Mouse (Mus musculus) midbrain, postnatal 0 days (tissue): Measurements from ENCODE around the gene Cnppd1. TPM values are rescaled to one million over a fixed set of nuclear protein-coding genes. Genes with fewer than 3 reads are reported as not detected.

Experiments
- ATAC-seq: fragments of 200-750 bp; cut with Nextera tagmentation; 2 replicates; pipeline ENCODE4 v1.8.0; 2017; ENCODE audit warnings: moderate number of reproducible peaks, mild to moderate bottlenecking, moderate TSS enrichment, moderate library complexity; ENCODE audit not compliant: low FRiP score
- DNase-seq: peaks from one replicate; pipeline ENCODE4 v3.0.0-alpha.2; 2015; ENCODE audit warnings: low spot score
- H3K27ac ChIP-seq: fragments of 300-500 bp; sonication (generic); 2 replicates; pipeline ENCODE4 v1.5.1; 2014; ENCODE audit warnings: low read depth, mild to moderate bottlenecking, low read length, mixed read lengths
- H3K27me3 ChIP-seq: fragments of 300-500 bp; sonication (generic); 2 replicates; pipeline ENCODE4 v1.6.1; 2014; ENCODE audit warnings: low read length, control low read depth, mixed read lengths; ENCODE audit not compliant: insufficient read depth
- H3K36me3 ChIP-seq: fragments of 300-500 bp; sonication (generic); 2 replicates; pipeline ENCODE4 v1.6.1; 2014; ENCODE audit warnings: low read length, control low read depth, mixed read lengths; ENCODE audit not compliant: insufficient read depth
- H3K4me1 ChIP-seq: fragments of 300-500 bp; sonication (generic); 2 replicates; pipeline ENCODE4 v1.6.1; 2014; ENCODE audit warnings: mild to moderate bottlenecking, control low read depth, antibody characterized with exemption, low read length, mixed read lengths; ENCODE audit not compliant: insufficient read depth
- H3K4me2 ChIP-seq: fragments of 300-500 bp; sonication (generic); 2 replicates; pipeline ENCODE4 v1.6.1; 2014; ENCODE audit warnings: low read depth, mild to moderate bottlenecking, low read length, mixed read lengths; ENCODE audit not compliant: poor library complexity, severe bottlenecking
- H3K4me3 ChIP-seq: fragments of 300-500 bp; sonication (generic); 2 replicates; pipeline ENCODE4 v1.5.1; 2014; ENCODE audit warnings: low read depth, mild to moderate bottlenecking, low read length, moderate library complexity
- H3K9ac ChIP-seq: fragments of 300-500 bp; sonication (generic); replicated peaks from 2 replicates; pipeline ENCODE4 v1.6.1; 2014; ENCODE audit warnings: mild to moderate bottlenecking, low read length, moderate library complexity, mixed read lengths; ENCODE audit not compliant: poor library complexity, severe bottlenecking
- H3K9me3 ChIP-seq: fragments of 300-500 bp; sonication (generic); 2 replicates; pipeline ENCODE4 v1.6.1; 2016; ENCODE audit warnings: low read length, control low read depth
- CTCF ChIP-seq: IDR thresholded peaks from 2 replicates; pipeline ENCODE4 v1.5.1; 2016; ENCODE audit warnings: antibody characterized with exemption, mild to moderate bottlenecking
- WGBS: fragments of 180-500 bp; shearing (Covaris S2); extraction: QIAGEN DNeasy Blood & Tissue Kit; methylation state at CpG from one replicate; pipeline ENCODE4 v1.1.7; 2014; 5-methylcytosine and 5-hydroxymethylcytosine counted together
- polyA plus RNA-seq: library from polyadenylated mRNA; unstranded; fragments of >200 nt; fragmentation: Nextera tagmentation; extraction: Ambion mirVana; gene quantifications from 2 replicates; pipeline ENCODE4 v1.2.1, GENCODE M21; 2015
- total RNA-seq: library from RNA; depleted of rRNA; stranded (reverse); fragments of >200 nt; gene quantifications from 2 replicates; pipeline ENCODE4 v1.2.3, GENCODE M21; 2014

The Cnppd1 gene
- total and polyA plus RNA-seq, 2 experiments from 2014 or later, result 48.4 to 50.5 TPM

GRCm38 (mm10) chr1:75187126-75187525 is 44.6 kb upstream of the Cnppd1 start:
- H3K4me3 ChIP-seq, result no peak overlapping the region
- peaks cover 6% of the 10 kb centered on the region; the same call in 1 of the 2 replicates for H3K4me1 ChIP-seq
- ATAC-seq, result no peak
- no peak for DNase-seq
- H3K27ac ChIP-seq, result no peak overlapping the region
- no peaks in the 10 kb centered on the region for H3K9me3 ChIP-seq
- H3K4me2 ChIP-seq, result no peak overlapping the region
- no peaks in the 10 kb centered on the region for H3K27me3 ChIP-seq
- H3K36me3 ChIP-seq, result peaks cover 60% of the 10 kb centered on the region
- no peak overlapping the region for H3K9ac ChIP-seq
- no peak for TF ChIP-seq CTCF

- H3K4me2 ChIP-seq, result no peak overlapping the region
- H3K4me1 ChIP-seq, result no peaks in the 10 kb centered on the region
- H3K27me3 ChIP-seq, result no peaks in the 10 kb centered on the region
- DNase-seq (no peak), ATAC-seq (no peak)
- TF ChIP-seq CTCF, result no peak
- no peak overlapping the region for H3K9ac ChIP-seq
- 95% methylated on average over 11 of the region's 11 CpGs for WGBS
- H3K9me3 ChIP-seq, result no peaks in the 10 kb centered on the region
- no peak overlapping the region for H3K4me3 ChIP-seq
- no peak overlapping the region for H3K27ac ChIP-seq
- peaks cover 69% of the 10 kb centered on the region for H3K36me3 ChIP-seq
Observed at GRCm38 (mm10) chr1:75185495-75185894, 43.0 kb upstream of the Cnppd1 start.

- whole genome bisulfite sequencing, result 75% methylated on average over 4 of the region's 4 CpGs
- Histone ChIP-seq H3K36me3 (peaks cover 65% of the 10 kb centered on the region), H3K27me3 (no peaks in the 10 kb centered on the region), H3K4me2 (no peak overlapping the region), H3K4me3 (no peak overlapping the region), H3K27ac (no peak overlapping the region), H3K9me3 (no peaks in the 10 kb centered on the region), H3K4me1 (no peaks in the 10 kb centered on the region), H3K9ac (no peak overlapping the region)
- ATAC-seq (no peak), DNase-seq (no peak)
- peak; percentile 45 for TF ChIP-seq CTCF
Observed at GRCm38 (mm10) chr1:75182160-75182559, 39.6 kb upstream of the Cnppd1 start.

- WGBS, result 83% methylated on average over 4 of the region's 4 CpGs
- no peaks in the 10 kb centered on the region for H3K27me3 ChIP-seq
- no peak overlapping the region for H3K9ac ChIP-seq
- no peak overlapping the region for H3K4me2 ChIP-seq
- no peak for DNase-seq
- peaks cover 65% of the 10 kb centered on the region for H3K36me3 ChIP-seq
- H3K4me3 ChIP-seq, result no peak overlapping the region
- no peaks in the 10 kb centered on the region for H3K4me1 ChIP-seq
- H3K9me3 ChIP-seq, result no peaks in the 10 kb centered on the region
- no peak overlapping the region for H3K27ac ChIP-seq
- ATAC-seq, result no peak
- TF ChIP-seq CTCF, result no peak
Observed at GRCm38 (mm10) chr1:75181377-75181870, 38.9 kb upstream of the Cnppd1 start.

- no peaks in the 10 kb centered on the region for H3K4me1 ChIP-seq
- 35% methylated on average over 7 of the region's 7 CpGs for WGBS
- H3K27me3 ChIP-seq, result no peaks in the 10 kb centered on the region
- H3K9me3 ChIP-seq, result no peaks in the 10 kb centered on the region
- no peak overlapping the region for H3K27ac ChIP-seq
- H3K9ac ChIP-seq, result no peak overlapping the region
- H3K4me3 ChIP-seq, result peak overlapping the region; percentile 52
- DNase-seq, result no peak
- H3K36me3 ChIP-seq, result peaks cover 65% of the 10 kb centered on the region
- no peak for ATAC-seq
- TF ChIP-seq CTCF, result no peak
- peak overlapping the region; percentile 80 for H3K4me2 ChIP-seq
Observed at GRCm38 (mm10) chr1:75180741-75181140, 38.2 kb upstream of the Cnppd1 start.

- ATAC-seq (peak; percentile 93), DNase-seq (peak; percentile 96)
- peak; percentile 18 for TF ChIP-seq CTCF
- H3K27ac ChIP-seq, result 0 out of 2 replicates have a peak within 1 kb of the TSS, but pooled peaks have one; percentile 8
- no peaks in the 10 kb centered on the region for H3K4me1 ChIP-seq
- peak within 1 kb of the TSS; percentile 61 for H3K9ac ChIP-seq
- peaks cover 64% of the 10 kb centered on the region for H3K36me3 ChIP-seq
- peak within 1 kb of the TSS; percentile 80 for H3K4me2 ChIP-seq
- H3K27me3 ChIP-seq, result no peaks in the 10 kb centered on the region
- WGBS, result 0% methylated on average over 31 of the region's 31 CpGs
- H3K9me3 ChIP-seq, result no peaks in the 10 kb centered on the region
- peak within 1 kb of the TSS; percentile 52 for H3K4me3 ChIP-seq
Observed at GRCm38 (mm10) chr1:75180105-75180590, 37.6 kb upstream of the Cnppd1 start, which contains the start of gene Abcb6. Gene Abcb6, minus strand, starts transcription at chr1:75180392.
